Mouse (Mus musculus): Measurements from ENCODE around the gene Mgat5. TPM values are rescaled to one million over a fixed set of nuclear protein-coding genes. Genes with fewer than 3 reads are reported as not detected.

Gene Mgat5
- total and polyA plus RNA-seq, 3 experiments: 0.16 TPM; not detected in 2

DNA sequence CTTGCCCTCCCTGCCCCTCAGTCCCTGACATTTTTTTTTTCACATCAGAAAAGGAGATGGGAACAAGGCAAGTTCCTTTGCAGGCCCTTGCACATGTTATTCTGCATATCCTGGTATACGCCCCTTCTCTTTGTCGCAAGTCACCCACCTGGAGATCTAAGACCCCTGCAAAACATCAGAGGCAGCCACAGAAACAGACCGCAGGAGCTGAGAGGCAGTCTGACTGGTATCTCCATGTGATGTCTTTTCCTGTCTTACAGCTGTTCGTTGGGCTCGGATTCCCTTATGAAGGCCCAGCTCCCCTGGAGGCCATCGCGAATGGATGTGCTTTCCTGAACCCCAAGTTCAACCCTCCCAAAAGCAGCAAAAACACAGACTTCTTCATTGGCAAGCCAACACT is 254.8 kb downstream of the Mgat5 start:
- DNase-seq (ENCODE audit: low spot score): no peak
- no peak for ATAC-seq (ENCODE audit: extremely low read depth, insufficient number of reproducible peaks, low FRiP score, poor library complexity, severe bottlenecking)

DNA sequence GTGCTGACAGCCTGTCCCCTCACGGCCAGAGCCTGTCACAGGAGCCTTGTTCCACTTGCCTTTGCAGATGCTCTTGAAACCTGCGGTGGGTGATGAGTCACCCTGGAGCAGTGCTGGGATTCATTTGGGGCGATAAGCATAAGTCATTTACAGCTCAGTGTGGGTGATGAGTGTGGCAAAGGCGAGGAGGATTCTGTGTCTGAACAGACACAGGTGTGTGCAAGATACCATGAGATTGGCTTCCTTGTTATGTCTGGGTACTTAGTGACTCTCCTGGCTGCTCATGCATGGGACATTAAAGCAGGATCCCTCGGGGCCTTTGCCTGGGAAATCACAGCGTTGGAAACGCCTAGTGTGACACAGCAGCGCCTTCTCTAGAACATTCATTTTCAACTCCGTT is 256.2 kb downstream of the Mgat5 start:
- TF ChIP-seq POLR2AphosphoS5 (IDR thresholded peaks at IDR 0.05; ENCODE audit: insufficient replicate concordance, low read depth, low read length): no peak
- no peak for TF ChIP-seq GATA2 (IDR thresholded peaks at IDR 0.05; ENCODE audit: borderline replicate concordance, low read depth, low read length)
- no peak for TF ChIP-seq CTCF (IDR thresholded peaks at IDR 0.05; ENCODE audit: low read depth, low read length)
- no peak for TF ChIP-seq GATA1 (IDR thresholded peaks at IDR 0.05; ENCODE audit: borderline replicate concordance, low read length)
- no peak for TF ChIP-seq TAL1 (conservative IDR thresholded peaks at IDR 0.05; ENCODE audit: low read depth, low read length)
- Histone ChIP-seq H3K27me3 (ENCODE audit: insufficient read depth, low read length) (no peaks in the 10 kb centered on the region), H3K36me3 (replicated peaks) (no peaks in the 10 kb centered on the region), H3K4me3 (ENCODE audit: low read depth, low read length) (no peak overlapping the region), H3K4me1 (ENCODE audit: insufficient read depth, low read depth, low read length) (no peaks in the 10 kb centered on the region), H3K9me3 (replicated peaks) (peaks cover 63% of the 10 kb centered on the region)
- ATAC-seq (ENCODE audit: extremely low read depth, insufficient number of reproducible peaks, low FRiP score, poor library complexity, severe bottlenecking) (no peak), DNase-seq (ENCODE audit: low spot score) (no peak)

More for the DNA sequence above, 254.8 kb downstream of the Mgat5 start:
- Histone ChIP-seq H3K36me3 (replicated peaks) (no peaks in the 10 kb centered on the region), H3K4me1 (ENCODE audit: insufficient read depth, low read depth, low read length) (no peaks in the 10 kb centered on the region), H3K4me3 (ENCODE audit: low read depth, low read length) (no peak overlapping the region), H3K27me3 (ENCODE audit: insufficient read depth, low read length) (no peaks in the 10 kb centered on the region), H3K9me3 (replicated peaks) (peaks cover 57% of the 10 kb centered on the region)
- no peak for TF ChIP-seq TAL1 (conservative IDR thresholded peaks at IDR 0.05; ENCODE audit: low read depth, low read length)
- TF ChIP-seq CTCF (IDR thresholded peaks at IDR 0.05; ENCODE audit: low read depth, low read length): no peak
- no peak for TF ChIP-seq GATA1 (IDR thresholded peaks at IDR 0.05; ENCODE audit: borderline replicate concordance, low read length)
- TF ChIP-seq GATA2 (IDR thresholded peaks at IDR 0.05; ENCODE audit: borderline replicate concordance, low read depth, low read length): no peak
- no peak for TF ChIP-seq POLR2AphosphoS5 (IDR thresholded peaks at IDR 0.05; ENCODE audit: insufficient replicate concordance, low read depth, low read length)

- Histone ChIP-seq H3K36me3 (replicated peaks) (no peaks in the 10 kb centered on the region), H3K9me3 (replicated peaks) (peaks cover 64% of the 10 kb centered on the region), H3K4me1 (ENCODE audit: insufficient read depth, low read depth, low read length) (no peaks in the 10 kb centered on the region), H3K4me3 (ENCODE audit: low read depth, low read length) (no peak overlapping the region), H3K27me3 (ENCODE audit: insufficient read depth, low read length) (no peaks in the 10 kb centered on the region)
- no peak for TF ChIP-seq CTCF (IDR thresholded peaks at IDR 0.05; ENCODE audit: low read depth, low read length)
- no peak for TF ChIP-seq GATA1 (IDR thresholded peaks at IDR 0.05; ENCODE audit: borderline replicate concordance, low read length)
- no peak for TF ChIP-seq POLR2AphosphoS5 (IDR thresholded peaks at IDR 0.05; ENCODE audit: insufficient replicate concordance, low read depth, low read length)
- no peak for TF ChIP-seq GATA2 (IDR thresholded peaks at IDR 0.05; ENCODE audit: borderline replicate concordance, low read depth, low read length)
- TF ChIP-seq TAL1 (conservative IDR thresholded peaks at IDR 0.05; ENCODE audit: low read depth, low read length): no peak
- ATAC-seq (ENCODE audit: extremely low read depth, insufficient number of reproducible peaks, low FRiP score, poor library complexity, severe bottlenecking): no peak
- no peak for DNase-seq (ENCODE audit: low spot score)
Measured at GRCm38 (mm10) chr1:127464041-127464440, 259.2 kb downstream of the Mgat5 start.

DNA sequence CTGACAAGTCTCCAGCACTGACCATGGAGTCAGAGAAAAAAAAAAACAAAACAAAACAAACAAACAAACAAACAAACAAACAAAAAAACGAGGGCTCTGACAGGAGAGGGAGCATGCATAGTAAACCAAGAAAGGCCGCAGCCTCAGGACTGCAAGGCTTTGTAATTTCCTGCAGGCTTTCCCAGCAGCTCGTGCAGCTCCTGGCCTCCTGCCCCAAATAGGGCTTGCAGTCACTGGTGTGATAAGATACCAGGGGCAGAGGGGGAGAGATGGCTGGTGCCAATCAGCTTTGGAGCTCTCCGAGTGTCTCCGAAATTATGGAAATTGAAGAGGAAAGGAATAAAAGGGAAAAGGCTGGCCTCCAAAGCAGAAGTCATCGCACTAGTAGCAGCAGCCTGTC is 260.5 kb downstream of the Mgat5 start:
- ATAC-seq (ENCODE audit: extremely low read depth, insufficient number of reproducible peaks, low FRiP score, poor library complexity, severe bottlenecking): no peak
- H3K36me3 ChIP-seq (replicated peaks): no peaks in the 10 kb centered on the region
- no peaks in the 10 kb centered on the region for H3K27me3 ChIP-seq (ENCODE audit: insufficient read depth, low read length)
- TF ChIP-seq TAL1 (conservative IDR thresholded peaks at IDR 0.05; ENCODE audit: low read depth, low read length): no peak
- no peak for TF ChIP-seq CTCF (IDR thresholded peaks at IDR 0.05; ENCODE audit: low read depth, low read length)
- no peak for TF ChIP-seq GATA1 (IDR thresholded peaks at IDR 0.05; ENCODE audit: borderline replicate concordance, low read length)
- TF ChIP-seq GATA2 (IDR thresholded peaks at IDR 0.05; ENCODE audit: borderline replicate concordance, low read depth, low read length): no peak
- TF ChIP-seq POLR2AphosphoS5 (IDR thresholded peaks at IDR 0.05; ENCODE audit: insufficient replicate concordance, low read depth, low read length): no peak
- H3K9me3 ChIP-seq (replicated peaks): peaks cover 63% of the 10 kb centered on the region
- H3K4me1 ChIP-seq (ENCODE audit: insufficient read depth, low read depth, low read length): no peaks in the 10 kb centered on the region
- H3K4me3 ChIP-seq (ENCODE audit: low read depth, low read length): no peak overlapping the region
- DNase-seq (ENCODE audit: low spot score): no peak

GRCm38 (mm10) chr1:127467238-127467637 is 262.4 kb downstream of the Mgat5 start:
- no peak overlapping the region for H3K4me3 ChIP-seq (ENCODE audit: low read depth, low read length)
- DNase-seq (ENCODE audit: low spot score) (no peak), ATAC-seq (ENCODE audit: extremely low read depth, insufficient number of reproducible peaks, low FRiP score, poor library complexity, severe bottlenecking) (no peak)
- H3K36me3 ChIP-seq (replicated peaks): no peaks in the 10 kb centered on the region
- H3K4me1 ChIP-seq (ENCODE audit: insufficient read depth, low read depth, low read length): no peaks in the 10 kb centered on the region
- TF ChIP-seq GATA2 (IDR thresholded peaks at IDR 0.05; ENCODE audit: borderline replicate concordance, low read depth, low read length): no peak
- TF ChIP-seq TAL1 (conservative IDR thresholded peaks at IDR 0.05; ENCODE audit: low read depth, low read length): no peak
- no peak for TF ChIP-seq POLR2AphosphoS5 (IDR thresholded peaks at IDR 0.05; ENCODE audit: insufficient replicate concordance, low read depth, low read length)
- TF ChIP-seq GATA1 (IDR thresholded peaks at IDR 0.05; ENCODE audit: borderline replicate concordance, low read length): no peak
- TF ChIP-seq CTCF (IDR thresholded peaks at IDR 0.05; ENCODE audit: low read depth, low read length): no peak
- H3K27me3 ChIP-seq (ENCODE audit: insufficient read depth, low read length): no peaks in the 10 kb centered on the region
- peaks cover 69% of the 10 kb centered on the region for H3K9me3 ChIP-seq (replicated peaks)

- ATAC-seq (ENCODE audit: extremely low read depth, insufficient number of reproducible peaks, low FRiP score, poor library complexity, severe bottlenecking): no peak
- TF ChIP-seq POLR2AphosphoS5 (IDR thresholded peaks at IDR 0.05; ENCODE audit: insufficient replicate concordance, low read depth, low read length) (no peak), CTCF (IDR thresholded peaks at IDR 0.05; ENCODE audit: low read depth, low read length) (no peak)
- Histone ChIP-seq H3K27me3 (ENCODE audit: insufficient read depth, low read length) (no peaks in the 10 kb centered on the region), H3K9me3 (replicated peaks) (peaks cover 89% of the 10 kb centered on the region), H3K4me1 (ENCODE audit: insufficient read depth, low read depth, low read length) (no peaks in the 10 kb centered on the region), H3K4me3 (ENCODE audit: low read depth, low read length) (no peak overlapping the region), H3K36me3 (replicated peaks) (no peaks in the 10 kb centered on the region)
- DNase-seq (ENCODE audit: low spot score): no peak
Measured at GRCm38 (mm10) chr1:127470175-127470574, 265.4 kb downstream of the Mgat5 start.

GRCm38 (mm10) chr1:127475756-127476155 is 270.9 kb downstream of the Mgat5 start:
- ATAC-seq (ENCODE audit: extremely low read depth, insufficient number of reproducible peaks, low FRiP score, poor library complexity, severe bottlenecking) (no peak), DNase-seq (ENCODE audit: low spot score) (no peak)
- H3K4me1 ChIP-seq (ENCODE audit: insufficient read depth, low read depth, low read length): no peaks in the 10 kb centered on the region
- peaks cover 91% of the 10 kb centered on the region for H3K9me3 ChIP-seq (replicated peaks)
- no peaks in the 10 kb centered on the region for H3K36me3 ChIP-seq (replicated peaks)
- H3K27me3 ChIP-seq (ENCODE audit: insufficient read depth, low read length): no peaks in the 10 kb centered on the region
- no peak overlapping the region for H3K4me3 ChIP-seq (ENCODE audit: low read depth, low read length)
- no peak for TF ChIP-seq GATA1 (IDR thresholded peaks at IDR 0.05; ENCODE audit: borderline replicate concordance, low read length)

Measured in G1E (cell line).